Mouse (Mus musculus): Measurements from ENCODE around the gene Lsm7. TPM values are rescaled to one million over a fixed set of nuclear protein-coding genes. Genes with fewer than 3 reads are reported as not detected.

Gene Lsm7
- polyA plus RNA-seq (2012; rRNA removed): 114 and 134 TPM in 2 replicates

GRCm38 (mm10) chr10:80854913-80855748 is at the start of gene Lsm7, which contains the start of gene Sppl2b:
Gene Lsm7, minus strand, starts transcription at chr10:80855209.
Gene Sppl2b, plus strand, starts transcription at chr10:80855275.
- peak; percentile 62 for DNase-seq (ENCODE audit: low read depth, low spot score)
- under 1% methylated on average over 81 of the region's 81 CpGs for WGBS

- 92% methylated on average over 11 of the region's 11 CpGs for WGBS
- DNase-seq (ENCODE audit: low read depth, low spot score): no peak
These were observed 49.7 kb upstream of the Lsm7 start for GRCm38 (mm10) chr10:80904709-80905108.

- 89% methylated on average over 28 of the region's 28 CpGs for WGBS
- no peak for DNase-seq (ENCODE audit: low read depth, low spot score)
These were observed 49.1 kb upstream of the Lsm7 start for GRCm38 (mm10) chr10:80904004-80904693.

GRCm38 (mm10) chr10:80903282-80903681 is 48.3 kb upstream of the Lsm7 start:
- DNase-seq (ENCODE audit: low read depth, low spot score): no peak

GRCm38 (mm10) chr10:80902273-80902940 is 47.4 kb upstream of the Lsm7 start:
- 89% methylated on average over 9 of the region's 9 CpGs for WGBS
- DNase-seq (ENCODE audit: low read depth, low spot score): no peak

More at GRCm38 (mm10) chr10:80903282-80903681, 48.3 kb upstream of the Lsm7 start:
- 90% methylated on average over 10 of the region's 10 CpGs for WGBS

GRCm38 (mm10) chr10:80901409-80902272 is 46.6 kb upstream of the Lsm7 start:
- WGBS: 82% methylated on average over 19 of the region's 19 CpGs
- DNase-seq (ENCODE audit: low read depth, low spot score): no peak

GRCm38 (mm10) chr10:80900318-80901247 is 45.6 kb upstream of the Lsm7 start, which contains the start of gene Timm13:
Gene Timm13, minus strand, starts transcription at chr10:80900969.
- WGBS: under 1% methylated on average over 72 of the region's 72 CpGs
- peak; percentile 100 for DNase-seq (ENCODE audit: low read depth, low spot score)

- WGBS: 9% methylated on average over 25 of the region's 25 CpGs
- no peak for DNase-seq (ENCODE audit: low read depth, low spot score)
These were observed 44.7 kb upstream of the Lsm7 start for GRCm38 (mm10) chr10:80899591-80900317.

- WGBS: 81% methylated on average over 8 of the region's 8 CpGs
- DNase-seq (ENCODE audit: low read depth, low spot score): no peak
These were observed 44.1 kb upstream of the Lsm7 start for GRCm38 (mm10) chr10:80899074-80899473.

GRCm38 (mm10) chr10:80897861-80898510 is 43.0 kb upstream of the Lsm7 start:
- WGBS: 70% methylated on average over 41 of the region's 41 CpGs
- no peak for DNase-seq (ENCODE audit: low read depth, low spot score)

- no peak for DNase-seq (ENCODE audit: low read depth, low spot score)
- WGBS: 73% methylated on average over 24 of the region's 24 CpGs
These were observed 41.8 kb upstream of the Lsm7 start for GRCm38 (mm10) chr10:80896581-80897485.

GRCm38 (mm10) chr10:80895697-80896096 is 40.7 kb upstream of the Lsm7 start:
- 72% methylated on average over 6 of the region's 6 CpGs for WGBS
- DNase-seq (ENCODE audit: low read depth, low spot score): no peak

GRCm38 (mm10) chr10:80895100-80895499 is 40.1 kb upstream of the Lsm7 start:
- 76% methylated on average over 7 of the region's 7 CpGs for WGBS
- no peak for DNase-seq (ENCODE audit: low read depth, low spot score)

- WGBS: 18% methylated on average over 11 of the region's 11 CpGs
- no peak for DNase-seq (ENCODE audit: low read depth, low spot score)
These were observed 32.2 kb upstream of the Lsm7 start for GRCm38 (mm10) chr10:80887181-80887580.

- WGBS: 20% methylated on average over 10 of the region's 10 CpGs
These were observed 26.3 kb upstream of the Lsm7 start for GRCm38 (mm10) chr10:80881301-80881700.

GRCm38 (mm10) chr10:80880901-80881300 is 25.9 kb upstream of the Lsm7 start:
- no peak for DNase-seq (ENCODE audit: low read depth, low spot score)
- 62% methylated on average over 2 of the region's 2 CpGs for WGBS

More at GRCm38 (mm10) chr10:80881301-80881700, 26.3 kb upstream of the Lsm7 start:
- no peak for DNase-seq (ENCODE audit: low read depth, low spot score)
